Mouse (Mus musculus): ENCODE measurements at regions not wholly inside any gene's neighbourhood (a gene's known extent, or its start where the extent isn't known, plus 50 kb on each side); places are given as distances from the start of the nearest gene placed in this dataset.

DNA sequence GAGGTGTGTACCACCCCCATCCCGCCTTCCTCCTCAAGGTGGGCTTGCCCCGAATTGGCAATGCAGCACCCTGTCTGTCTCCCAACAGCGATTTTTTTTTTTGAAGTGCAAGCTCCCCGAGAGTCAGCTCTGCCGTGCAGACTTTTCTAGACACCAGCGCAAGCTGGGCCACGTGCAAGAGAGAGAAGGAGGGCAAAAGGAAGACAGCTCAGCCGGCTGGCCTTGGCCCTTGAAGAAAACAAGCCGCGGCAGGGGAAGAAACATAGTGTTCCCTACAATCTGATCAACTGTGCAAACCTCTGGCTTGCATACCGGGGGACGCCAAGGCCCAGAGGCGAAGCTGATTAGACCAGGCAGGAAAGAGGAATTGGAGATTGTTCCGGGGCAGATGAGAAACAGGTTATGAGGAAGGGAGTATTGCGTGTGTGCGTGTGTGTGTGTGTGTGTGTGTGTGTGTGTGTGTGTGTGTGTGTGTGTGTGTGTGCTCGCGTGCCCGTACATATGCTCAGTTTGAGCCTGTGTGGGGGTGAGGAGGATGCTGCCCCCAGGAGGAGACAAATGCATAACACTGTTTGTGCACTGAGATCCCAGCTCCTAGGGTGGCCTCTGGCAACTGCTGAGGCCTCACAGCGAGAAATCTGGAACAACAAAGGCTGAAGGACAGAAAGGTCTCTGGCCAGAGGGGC, 83.2 kb upstream of the Zfp648 start:
- CTCF ChIA-PET: interaction anchor here (0.6 to 2.0 kb wide), 10 partner anchors 12 to 351 kb away, joined by 3 to 11 read pairs (median 5); partner anchors contain the start of genes Glul and Teddm2

- CTCF ChIA-PET: interaction anchor here (0.6 to 2.0 kb wide), 10 partner anchors 13 to 350 kb away, joined by 3 to 11 read pairs (median 4); partner anchors contain the start of genes Glul and Teddm2
Measured at GRCm38 (mm10) chr1:154118374-154119004, 82.5 kb upstream of the Zfp648 start.

DNA sequence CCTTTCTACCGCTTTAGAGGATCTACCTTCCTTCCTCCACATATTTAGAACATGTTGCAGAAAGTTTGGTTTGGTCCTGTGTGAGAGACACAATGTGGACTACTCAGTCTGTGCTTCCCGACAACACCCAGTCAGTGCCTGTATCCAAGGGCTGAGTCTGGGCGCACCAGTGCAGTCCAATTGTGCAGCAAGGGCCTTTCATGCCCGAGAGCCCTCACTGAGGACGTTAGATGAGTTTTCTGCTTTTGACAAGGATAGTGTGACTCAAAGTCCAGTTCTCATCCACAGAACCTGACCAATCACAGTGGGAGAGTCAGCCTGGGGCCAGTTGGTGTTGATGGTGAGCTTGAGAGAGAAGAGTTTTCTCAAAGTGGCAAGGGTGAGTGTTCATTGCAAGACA, 81.4 kb upstream of the Zfp648 start:
- CTCF ChIA-PET: no interaction called here

GRCm38 (mm10) chr1:154120693-154121092, 80.3 kb upstream of the Zfp648 start:
- CTCF ChIA-PET: no interaction called here

DNA sequence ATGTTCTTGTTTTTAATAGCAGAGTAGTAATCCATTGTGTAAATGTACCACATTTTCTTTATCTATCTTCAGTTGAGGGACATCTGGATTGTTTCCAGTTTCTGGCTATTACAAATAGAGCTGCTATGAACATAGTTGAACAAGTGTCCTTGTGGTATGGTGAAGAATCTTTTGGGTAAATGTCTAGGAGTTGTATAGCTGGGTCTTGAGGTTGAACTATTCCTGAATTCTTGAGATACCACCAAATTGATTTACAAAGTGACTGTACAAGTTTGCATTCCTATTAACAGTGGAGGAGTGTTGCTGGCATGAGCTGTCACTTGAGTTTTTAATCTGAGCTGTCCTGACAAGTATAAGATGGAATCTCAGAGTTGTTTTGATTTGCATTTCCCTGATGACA, 76.0 kb upstream of the Zfp648 start:
- CTCF ChIA-PET: no interaction called here

GRCm38 (mm10) chr1:154126487-154126886, 74.5 kb upstream of the Zfp648 start:
- CTCF ChIA-PET: no interaction called here

GRCm38 (mm10) chr1:154139488-154139887, 61.5 kb upstream of the Zfp648 start:
- CTCF ChIA-PET: interaction anchor here (0.6 kb wide), 2 partner anchors 16 to 648 kb away, joined by 3 to 11 read pairs; no protein-coding TSS in a partner anchor

GRCm38 (mm10) chr1:154143691-154144090, 57.3 kb upstream of the Zfp648 start:
- CTCF ChIA-PET: no interaction called here

DNA sequence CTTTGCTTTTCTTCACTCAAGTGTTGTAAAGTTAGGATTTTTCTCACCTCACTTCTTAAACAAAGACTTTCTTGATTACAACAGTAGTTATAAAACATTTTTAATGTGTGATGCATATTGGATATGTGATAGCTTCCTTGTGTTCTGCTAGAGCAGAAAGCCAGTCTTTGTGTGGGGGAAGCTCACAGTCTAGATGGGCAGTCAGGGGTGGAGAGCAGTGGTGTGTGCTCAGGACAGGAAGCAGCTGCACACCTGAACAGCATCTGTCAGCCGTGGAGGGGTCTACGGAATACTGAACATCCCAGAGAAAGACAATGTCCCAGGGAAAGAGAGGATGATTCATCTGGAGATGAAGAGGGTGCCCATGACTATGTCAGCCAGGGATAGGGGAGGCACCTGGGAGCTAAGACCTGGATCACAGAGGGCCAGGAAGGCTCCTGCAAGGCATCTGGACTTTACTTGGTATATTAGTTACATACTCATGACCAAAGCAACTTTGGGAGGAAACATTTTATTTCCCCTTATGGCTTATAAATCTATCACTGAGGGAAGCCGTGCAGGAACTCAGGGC, 53.9 kb upstream of the Zfp648 start:
- CTCF ChIA-PET: no interaction called here

GRCm38 (mm10) chr1:154148948-154149347, 52.0 kb upstream of the Zfp648 start:
- CTCF ChIA-PET: no interaction called here

DNA sequence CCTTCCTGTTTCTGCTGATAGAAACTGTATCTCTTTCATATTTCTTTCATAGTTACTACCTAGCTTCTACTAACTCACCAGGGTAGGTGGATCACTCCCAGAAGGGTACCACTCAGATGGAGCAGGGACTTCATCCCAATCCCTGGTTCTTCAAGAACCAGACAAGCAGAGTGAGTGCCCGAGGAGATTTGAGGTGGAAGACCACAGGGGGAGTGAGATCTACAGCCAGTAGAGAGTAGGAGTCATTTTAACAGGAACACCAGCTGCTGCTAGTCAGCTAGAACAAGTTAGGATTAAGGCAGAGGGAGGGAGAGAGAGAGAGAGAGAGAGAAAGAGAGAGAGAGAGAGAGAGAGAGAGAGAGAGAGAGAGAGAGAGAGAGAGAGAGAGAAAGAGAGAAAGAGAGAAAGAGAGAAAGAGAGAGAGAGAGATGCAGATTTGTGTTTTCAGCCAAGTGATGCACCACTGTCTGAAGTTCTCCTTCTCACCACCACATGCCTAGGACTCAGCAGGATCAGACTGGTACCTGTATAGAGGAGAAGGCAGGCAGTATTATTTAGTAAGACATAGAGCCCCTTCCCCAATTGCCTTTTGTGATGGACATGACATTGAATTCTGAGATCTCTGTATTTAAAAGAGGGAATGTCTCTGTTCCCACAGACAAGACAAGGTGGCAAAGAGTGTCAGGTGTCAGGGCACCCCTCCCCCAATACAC, 51.4 kb upstream of the Zfp648 start:
- CTCF ChIA-PET: interaction anchor here (0.6 kb wide), 1 partner anchor 367 kb away, joined by 4 read pairs; no protein-coding TSS in a partner anchor

GRCm38 (mm10) chr1:154150167-154150851, 50.7 kb upstream of the Zfp648 start:
- CTCF ChIA-PET: interaction anchor here (0.6 kb wide), 1 partner anchor 368 kb away, joined by 4 read pairs; no protein-coding TSS in a partner anchor

All from spleen, embryonic (tissue).